Mouse (Mus musculus): Measurements from ENCODE around the gene Cdhr3. TPM values are rescaled to one million over a fixed set of nuclear protein-coding genes. Genes with fewer than 3 reads are reported as not detected.
A peak's percentile ranks its signal among the peaks of the same experiment; 100 is the strongest.

Gene Cdhr3
- total and polyA plus RNA-seq, 3 experiments: not detected

- DNase-seq (ENCODE audit: low read depth, low spot score): peak; percentile 63
- Histone ChIP-seq H3K4me3 (ENCODE audit: control insufficient read depth in 1 of 2, insufficient read depth in 1 of 2, low read depth in 2 of 2, low read length in 2 of 2) (no peak overlapping the region), H3K9ac (ENCODE audit: control insufficient read depth, low read depth, low read length, poor library complexity, severe bottlenecking) (no peak overlapping the region), H3K27ac (ENCODE audit: control insufficient read depth, low read depth, low read length) (no peak overlapping the region), H3K27me3 (ENCODE audit: control insufficient read depth in 1 of 2, insufficient read depth in 2 of 2, low read length in 2 of 2) (no peaks in the 10 kb centered on the region), H3K4me1 (ENCODE audit: control insufficient read depth in 1 of 2, insufficient read depth in 2 of 2, low read length in 2 of 2) (peaks cover 0 to 10% of the 10 kb centered on the region in 2 experiments; a peak in 2 of 4 replicates), H3K36me3 (ENCODE audit: control insufficient read depth in 1 of 2, insufficient read depth in 2 of 2, low read length in 2 of 2) (peaks cover 0 to 3% of the 10 kb centered on the region in 2 experiments; a peak in 2 of 4 replicates), H3K79me2 (ENCODE audit: control insufficient read depth, insufficient read depth, low read length, poor library complexity) (no peaks in the 10 kb centered on the region), H3K9me3 (replicated peaks; ENCODE audit: insufficient read depth, low read length) (no peaks in the 10 kb centered on the region)
- TF ChIP-seq TCF12 (IDR thresholded peaks at IDR 0.05; ENCODE audit: low read depth, low read length): no peak
- no peak for TF ChIP-seq MAZ (IDR thresholded peaks at IDR 0.05; ENCODE audit: low read depth, low read length)
- TF ChIP-seq SIN3A (IDR thresholded peaks at IDR 0.05; ENCODE audit: low read length): no peak
- no peak for TF ChIP-seq USF2 (IDR thresholded peaks at IDR 0.05; ENCODE audit: borderline replicate concordance in 1 of 2, insufficient read depth in 1 of 2, low read depth in 1 of 2, low read length in 2 of 2)
- no peak for TF ChIP-seq ZKSCAN1 (IDR thresholded peaks at IDR 0.05; ENCODE audit: low read depth, low read length)
- TF ChIP-seq BHLHE40 (IDR thresholded peaks at IDR 0.05; ENCODE audit: borderline replicate concordance, low read depth, low read length): no peak
- TF ChIP-seq CHD1 (IDR thresholded peaks at IDR 0.05; ENCODE audit: low read depth, low read length): no peak
- TF ChIP-seq POLR2AphosphoS2 (IDR thresholded peaks at IDR 0.05; ENCODE audit: low read length): no peak
These were observed 9.3 kb downstream of the Cdhr3 start for GRCm38 (mm10) chr12:33083362-33083761.

GRCm38 (mm10) chr12:33076309-33076708 is 16.4 kb downstream of the Cdhr3 start:
- Histone ChIP-seq H3K4me1 (ENCODE audit: control insufficient read depth in 1 of 2, insufficient read depth in 2 of 2, low read length in 2 of 2) (peaks cover 0 to 8% of the 10 kb centered on the region in 2 experiments; a peak in 2 of 4 replicates), H3K27me3 (ENCODE audit: control insufficient read depth in 1 of 2, insufficient read depth in 2 of 2, low read length in 2 of 2) (peaks cover 0 to 4% of the 10 kb centered on the region in 2 experiments; a peak in 2 of 4 replicates), H3K9me3 (replicated peaks; ENCODE audit: insufficient read depth, low read length) (no peaks in the 10 kb centered on the region), H3K79me2 (ENCODE audit: control insufficient read depth, insufficient read depth, low read length, poor library complexity) (no peaks in the 10 kb centered on the region), H3K4me3 (ENCODE audit: control insufficient read depth in 1 of 2, insufficient read depth in 1 of 2, low read depth in 2 of 2, low read length in 2 of 2) (no peak overlapping the region), H3K9ac (ENCODE audit: control insufficient read depth, low read depth, low read length, poor library complexity, severe bottlenecking) (no peak overlapping the region), H3K27ac (ENCODE audit: control insufficient read depth, low read depth, low read length) (no peak overlapping the region), H3K36me3 (ENCODE audit: control insufficient read depth in 1 of 2, insufficient read depth in 2 of 2, low read length in 2 of 2) (peaks cover 0 to 6% of the 10 kb centered on the region in 2 experiments; a peak in 2 of 4 replicates)
- TF ChIP-seq USF1 (IDR thresholded peaks at IDR 0.05; ENCODE audit: low read depth, low read length) (no peak), MXI1 (IDR thresholded peaks at IDR 0.05; ENCODE audit: low read depth, low read length) (no peak), E2F4 (IDR thresholded peaks at IDR 0.05; ENCODE audit: borderline replicate concordance, low read depth, low read length) (no peak), MEF2A (IDR thresholded peaks at IDR 0.05; ENCODE audit: extremely low read depth, insufficient replicate concordance, low read depth, low read length, poor library complexity, severe bottlenecking) (no peak), POLR2AphosphoS2 (IDR thresholded peaks at IDR 0.05; ENCODE audit: low read length) (no peak), TCF12 (IDR thresholded peaks at IDR 0.05; ENCODE audit: low read depth, low read length) (no peak), POLR2AphosphoS5 (IDR thresholded peaks at IDR 0.05; ENCODE audit: borderline replicate concordance, low read depth, low read length) (no peak)
- DNase-seq (ENCODE audit: low read depth, low spot score): no peak

Measured in MEL (cell line).